Mouse (Mus musculus): ENCODE results near the gene Esd. TPM values are rescaled to one million over a fixed set of nuclear protein-coding genes. Genes with fewer than 3 reads are reported as not detected.

Gene Esd
- polyA plus RNA-seq, 1 experiment from 2014 or later = 290 TPM

DNA sequence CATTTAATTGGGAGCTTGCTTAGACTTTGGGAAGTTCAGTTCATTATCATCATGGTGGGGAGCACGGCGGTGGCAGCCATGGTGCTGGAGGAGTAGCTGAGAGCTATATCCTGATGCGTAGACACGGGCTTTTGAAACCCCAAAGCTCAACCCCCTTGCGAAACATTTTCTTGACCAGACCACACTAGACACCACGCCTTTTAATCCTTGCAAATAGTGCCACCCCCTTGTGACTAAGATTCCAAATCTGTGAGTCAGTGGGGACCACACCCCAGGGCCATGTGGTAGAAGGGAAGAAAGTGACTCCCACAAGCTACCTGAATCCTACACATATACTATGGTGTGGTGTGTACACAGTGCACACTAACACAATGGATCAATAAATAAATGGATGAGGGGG is 4.8 kb downstream of the Esd start:
- no peaks in the 10 kb centered on the region for H3K27me3 ChIP-seq
- H3K4me3 ChIP-seq = no peak overlapping the region
- H3K4me1 ChIP-seq = peaks cover 8% of the 10 kb centered on the region
- no peak overlapping the region for H3K9ac ChIP-seq
- no peaks in the 10 kb centered on the region for H3K9me3 ChIP-seq (replicated peaks)
- ATAC-seq (ENCODE audit: low FRiP score) = no peak
- peaks cover 50% of the 10 kb centered on the region for H3K36me3 ChIP-seq
- H3K27ac ChIP-seq = no peak overlapping the region
- no peak overlapping the region for H3K4me2 ChIP-seq (replicated peaks)
- 97% methylated on average over 6 of the region's 6 CpGs for WGBS

DNA sequence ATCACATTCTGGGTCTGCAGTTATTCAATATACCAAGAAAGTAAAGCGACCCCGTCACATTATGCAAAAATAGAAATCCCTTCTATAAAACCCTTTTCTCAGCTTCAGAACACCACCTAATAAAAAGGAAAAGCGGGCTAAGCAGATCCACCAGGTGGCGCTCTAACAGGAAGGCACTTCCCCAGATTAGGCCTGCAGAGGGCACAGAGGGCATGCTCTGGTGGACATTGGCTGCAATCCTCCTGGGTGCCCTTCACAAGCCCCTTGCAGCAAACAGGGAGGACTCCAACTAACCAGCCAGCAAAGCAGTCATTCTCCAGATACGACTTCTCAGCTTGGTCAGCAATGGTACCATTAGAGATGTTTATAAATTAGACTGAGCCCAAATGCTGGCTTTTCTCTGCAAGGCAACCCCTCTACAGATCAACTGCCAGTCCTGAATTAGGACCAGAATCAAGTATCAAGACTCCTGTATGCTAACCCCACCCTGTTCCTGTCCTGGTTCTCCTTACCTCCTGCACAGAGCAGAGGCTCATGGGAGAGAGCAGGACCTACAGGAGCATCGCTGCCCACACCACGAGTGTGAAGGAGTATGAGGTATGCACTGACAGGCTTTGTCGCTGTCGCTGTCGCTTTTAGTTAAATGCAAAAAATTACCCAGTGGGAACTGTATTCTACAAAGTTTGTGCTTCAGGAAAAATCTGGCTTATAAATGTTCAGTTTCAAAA is 32.3 kb downstream of the Esd start:
- no peak overlapping the region for H3K27ac ChIP-seq
- no peak overlapping the region for H3K9ac ChIP-seq
- H3K4me3 ChIP-seq = no peak overlapping the region
- no peaks in the 10 kb centered on the region for H3K4me1 ChIP-seq
- H3K36me3 ChIP-seq = peaks cover 10% of the 10 kb centered on the region; the same call in 1 of the 2 replicates
- no peak for ATAC-seq (ENCODE audit: low FRiP score)
- H3K9me3 ChIP-seq (replicated peaks) = no peaks in the 10 kb centered on the region
- no peak overlapping the region for H3K4me2 ChIP-seq (replicated peaks)
- H3K27me3 ChIP-seq = no peaks in the 10 kb centered on the region
- 54% methylated on average over 10 of the region's 10 CpGs for WGBS

DNA sequence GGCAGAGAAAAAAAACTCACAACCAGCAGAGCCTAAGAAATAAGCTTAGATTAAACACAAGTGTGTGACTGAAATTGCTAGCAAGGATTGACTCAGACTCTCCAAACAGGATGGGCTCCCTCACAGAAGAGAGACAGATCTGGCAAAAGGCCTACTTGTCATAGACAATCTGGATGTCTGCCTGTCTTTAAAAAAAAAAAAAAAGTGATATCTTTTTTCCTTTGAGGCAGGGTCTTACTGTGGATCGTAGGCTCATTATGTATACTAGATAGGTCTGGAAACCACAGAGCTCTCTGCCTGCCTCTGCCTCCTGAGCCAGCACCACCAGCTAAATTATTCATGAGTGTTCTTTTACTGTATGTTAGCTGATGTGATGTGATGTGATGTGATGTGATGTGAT is 35.8 kb downstream of the Esd start:
- Histone ChIP-seq H3K4me1 (no peaks in the 10 kb centered on the region), H3K4me2 (replicated peaks) (no peak overlapping the region), H3K9ac (no peak overlapping the region), H3K36me3 (peaks cover 23% of the 10 kb centered on the region), H3K4me3 (no peak overlapping the region), H3K27me3 (no peaks in the 10 kb centered on the region), H3K9me3 (replicated peaks) (0 out of 2 replicates have a peak, but pooled peaks cover 5% of the 10 kb centered on the region), H3K27ac (no peak overlapping the region)
- no peak for ATAC-seq (ENCODE audit: low FRiP score)
- 67% methylated on average over 1 of the region's 1 CpGs for WGBS

DNA sequence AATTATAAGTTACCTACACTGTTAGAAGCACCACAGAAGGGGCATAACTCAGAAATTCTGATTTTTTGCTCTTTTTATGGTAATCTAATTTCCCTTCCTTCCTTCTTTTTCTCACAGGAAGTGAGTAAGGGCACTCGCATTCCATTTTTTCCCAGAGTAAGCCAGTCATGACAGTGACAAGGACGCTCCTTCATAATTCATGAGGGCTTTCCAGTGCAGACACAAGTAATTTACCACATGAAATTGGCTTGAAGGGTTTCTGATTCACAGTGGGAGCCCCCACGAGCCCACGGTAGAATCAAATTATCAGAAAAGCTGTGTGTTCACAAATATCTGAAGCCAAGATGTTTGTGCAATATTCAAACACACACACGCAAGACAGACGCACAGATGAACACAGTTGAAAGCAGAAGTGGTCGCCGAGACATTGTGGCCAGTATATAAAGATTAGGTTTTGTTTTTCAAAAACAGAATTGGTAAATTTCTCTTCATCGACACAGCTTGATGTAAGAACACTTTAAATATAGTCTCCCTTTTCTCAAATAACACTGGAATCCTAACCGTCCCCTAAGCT is 42.0 kb downstream of the Esd start:
- 73% methylated on average over 10 of the region's 10 CpGs for WGBS
- H3K9ac ChIP-seq = no peak overlapping the region
- no peak overlapping the region for H3K4me3 ChIP-seq
- peaks cover 15% of the 10 kb centered on the region for H3K36me3 ChIP-seq
- no peaks in the 10 kb centered on the region for H3K4me1 ChIP-seq
- no peaks in the 10 kb centered on the region for H3K27me3 ChIP-seq
- no peak for ATAC-seq (ENCODE audit: low FRiP score)
- H3K4me2 ChIP-seq (replicated peaks) = no peak overlapping the region
- 0 out of 2 replicates have a peak overlapping the region, but pooled peaks have one; percentile 13 for H3K27ac ChIP-seq
- H3K9me3 ChIP-seq (replicated peaks) = 0 out of 2 replicates have a peak, but pooled peaks cover 5% of the 10 kb centered on the region

DNA sequence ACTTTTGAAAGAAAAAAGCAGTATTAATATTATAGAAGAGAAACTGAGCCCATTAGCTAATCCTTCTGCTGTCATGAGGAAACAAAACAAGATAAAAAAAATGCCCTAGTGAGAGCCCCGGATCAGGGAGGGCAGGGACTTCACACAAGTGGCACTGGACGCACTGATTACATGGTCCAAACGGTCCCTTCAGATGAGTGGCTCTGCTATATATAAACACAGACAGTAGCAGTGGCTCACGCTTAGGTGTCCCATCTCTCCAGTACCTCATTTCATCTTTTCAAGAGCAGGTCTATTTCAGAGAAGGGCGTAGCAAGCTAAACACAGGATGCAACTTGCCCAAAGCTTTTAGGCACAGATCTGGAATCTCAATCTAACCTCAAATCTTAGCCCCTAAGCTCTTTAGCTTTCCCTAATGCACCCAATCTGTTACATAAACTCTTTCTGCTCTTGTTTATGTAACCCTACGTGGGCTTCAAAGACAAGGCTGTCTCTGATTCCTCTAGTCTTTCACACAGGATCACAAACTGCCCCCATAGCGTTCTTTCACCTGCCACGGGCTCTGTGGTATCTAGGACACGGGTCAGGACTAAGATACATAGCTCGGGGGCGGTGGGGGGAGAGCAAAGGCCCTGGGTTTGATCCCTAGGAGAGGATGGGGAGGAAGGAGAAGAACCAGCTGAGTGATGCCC is 52.3 kb downstream of the Esd start:
- ATAC-seq (ENCODE audit: low FRiP score) = no peak
- H3K4me1 ChIP-seq = 0 out of 2 replicates have a peak, but pooled peaks cover under 1% of the 10 kb centered on the region
- H3K36me3 ChIP-seq = peaks cover 24% of the 10 kb centered on the region
- no peak overlapping the region for H3K4me2 ChIP-seq (replicated peaks)
- H3K4me3 ChIP-seq = no peak overlapping the region
- no peak overlapping the region for H3K9ac ChIP-seq
- H3K9me3 ChIP-seq (replicated peaks) = no peaks in the 10 kb centered on the region
- WGBS = 87% methylated on average over 11 of the region's 11 CpGs
- H3K27ac ChIP-seq = no peak overlapping the region
- no peaks in the 10 kb centered on the region for H3K27me3 ChIP-seq

DNA sequence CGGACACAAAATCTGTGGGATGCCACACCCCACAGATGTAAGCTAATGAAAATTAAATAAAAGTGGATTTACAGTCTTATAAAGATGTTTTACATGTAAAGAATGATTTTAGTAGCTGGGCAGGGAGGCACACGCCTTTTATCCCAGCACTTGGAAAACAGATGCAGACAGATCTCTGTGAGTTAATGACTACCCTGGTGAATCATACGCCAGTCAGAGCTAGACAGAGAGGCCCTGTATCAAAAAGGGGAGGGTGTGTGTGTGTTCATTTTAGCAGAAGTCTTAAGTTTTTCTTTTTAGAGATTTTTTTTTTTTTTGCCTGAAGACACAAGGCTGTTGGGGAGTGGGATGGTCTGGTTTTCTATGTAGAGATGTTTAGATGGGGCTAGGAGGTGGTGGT is 55.6 kb downstream of the Esd start:
- Histone ChIP-seq H3K9ac (no peak overlapping the region), H3K27me3 (no peaks in the 10 kb centered on the region), H3K36me3 (peaks cover 24% of the 10 kb centered on the region), H3K4me1 (peaks cover 13% of the 10 kb centered on the region), H3K9me3 (replicated peaks) (no peaks in the 10 kb centered on the region), H3K4me2 (replicated peaks) (no peak overlapping the region), H3K4me3 (no peak overlapping the region), H3K27ac (no peak overlapping the region)
- 85% methylated on average over 3 of the region's 3 CpGs for WGBS
- ATAC-seq (ENCODE audit: low FRiP score) = no peak

DNA sequence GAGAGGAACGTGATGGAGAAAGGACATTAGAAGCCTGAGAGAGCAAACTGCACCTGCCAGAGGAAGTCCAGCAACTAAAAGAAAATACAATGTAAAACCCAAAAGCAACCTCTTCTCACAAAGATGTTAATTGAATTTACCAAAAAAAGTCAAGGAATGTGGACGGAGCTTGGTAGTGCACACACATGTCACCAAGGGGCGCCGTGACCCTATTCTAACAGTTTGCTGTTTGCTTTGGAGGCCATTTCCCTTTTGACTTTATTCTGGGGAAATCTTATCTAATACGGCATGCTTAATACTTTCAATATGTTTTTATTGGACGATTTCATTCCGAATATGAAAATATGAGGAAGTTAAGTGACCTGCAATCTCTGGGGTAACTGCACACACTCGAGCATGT is 56.7 kb downstream of the Esd start:
- peaks cover 13% of the 10 kb centered on the region for H3K4me1 ChIP-seq
- no peak for ATAC-seq (ENCODE audit: low FRiP score)
- H3K27ac ChIP-seq = no peak overlapping the region
- no peak overlapping the region for H3K9ac ChIP-seq
- no peak overlapping the region for H3K4me3 ChIP-seq
- peaks cover 17% of the 10 kb centered on the region for H3K36me3 ChIP-seq
- WGBS = 83% methylated on average over 8 of the region's 8 CpGs
- H3K27me3 ChIP-seq = no peaks in the 10 kb centered on the region
- H3K9me3 ChIP-seq (replicated peaks) = no peaks in the 10 kb centered on the region
- H3K4me2 ChIP-seq (replicated peaks) = no peak overlapping the region

DNA sequence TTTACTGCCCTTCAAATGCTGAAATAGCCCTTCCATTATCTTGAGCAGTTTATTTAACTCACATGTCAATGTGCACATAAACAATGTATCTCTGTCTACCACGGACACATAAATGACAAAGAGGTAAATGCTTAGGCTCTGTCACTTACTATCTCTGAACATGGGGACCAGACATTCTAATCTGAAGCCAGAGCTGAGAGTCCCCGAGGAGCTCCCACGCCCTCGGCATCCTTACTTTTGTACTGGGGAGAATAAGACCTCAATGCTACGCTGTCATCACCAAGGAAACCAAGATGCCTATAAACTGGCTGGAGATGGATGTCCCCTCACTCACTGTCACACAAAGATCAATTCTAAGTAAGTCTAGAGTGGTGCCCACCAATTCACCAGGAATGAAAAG is 58.4 kb downstream of the Esd start:
- H3K4me3 ChIP-seq = no peak overlapping the region
- H3K4me1 ChIP-seq = peaks cover 13% of the 10 kb centered on the region
- H3K4me2 ChIP-seq (replicated peaks) = no peak overlapping the region
- peaks cover 3% of the 10 kb centered on the region for H3K36me3 ChIP-seq
- no peak overlapping the region for H3K9ac ChIP-seq
- peak; percentile 43; the same call in 1 of the 2 replicates for ATAC-seq (ENCODE audit: low FRiP score)
- no peaks in the 10 kb centered on the region for H3K27me3 ChIP-seq
- 46% methylated on average over 5 of the region's 5 CpGs for WGBS
- H3K9me3 ChIP-seq (replicated peaks) = no peaks in the 10 kb centered on the region
- H3K27ac ChIP-seq = no peak overlapping the region

DNA sequence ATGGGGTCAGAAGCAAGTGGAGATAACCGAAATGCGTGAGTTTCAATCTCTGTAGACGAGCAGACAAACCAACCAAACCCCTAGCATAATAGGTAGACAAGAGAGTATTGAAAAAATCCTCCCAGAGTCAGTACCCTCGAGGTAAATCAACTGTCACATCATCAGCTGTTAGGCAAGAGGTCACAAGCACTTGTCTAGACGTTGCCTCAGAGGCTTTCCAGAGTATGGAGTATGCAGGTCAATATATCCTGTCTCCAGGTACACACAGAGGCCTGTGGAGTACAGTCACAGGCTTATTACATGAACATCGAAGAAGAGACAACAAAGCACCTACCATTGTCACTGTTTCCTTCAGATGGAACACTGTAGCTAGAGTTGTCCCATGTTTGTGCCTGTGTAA is 60.7 kb downstream of the Esd start:
- Histone ChIP-seq H3K27me3 (no peaks in the 10 kb centered on the region), H3K27ac (no peak overlapping the region), H3K36me3 (no peaks in the 10 kb centered on the region), H3K9ac (no peak overlapping the region), H3K4me2 (replicated peaks) (no peak overlapping the region), H3K9me3 (replicated peaks) (no peaks in the 10 kb centered on the region), H3K4me3 (no peak overlapping the region), H3K4me1 (peaks cover 19% of the 10 kb centered on the region)
- ATAC-seq (ENCODE audit: low FRiP score) = no peak
- WGBS = 77% methylated on average over 6 of the region's 6 CpGs

DNA sequence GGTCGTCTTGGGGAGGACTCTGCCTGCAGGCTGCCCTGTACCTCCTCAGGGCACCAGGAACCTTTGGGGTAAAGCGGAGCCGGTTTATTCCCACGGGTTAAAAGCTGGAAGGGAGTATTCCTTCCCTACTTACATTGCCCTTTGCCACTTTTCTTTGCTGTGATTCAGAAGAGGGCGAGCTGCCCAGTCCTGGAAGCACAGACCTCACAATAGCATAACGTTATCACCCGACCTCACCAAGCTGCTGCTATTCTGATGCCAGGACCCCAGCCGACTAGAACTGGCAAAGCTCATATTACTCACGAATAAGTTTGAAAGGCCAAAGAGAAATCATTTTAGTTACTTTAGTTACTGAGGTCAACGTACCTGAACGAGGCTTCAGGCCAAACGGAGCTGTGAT is 62.8 kb downstream of the Esd start:
- no peaks in the 10 kb centered on the region for H3K9me3 ChIP-seq (replicated peaks)
- 67% methylated on average over 12 of the region's 12 CpGs for WGBS
- H3K4me2 ChIP-seq (replicated peaks) = no peak overlapping the region
- no peaks in the 10 kb centered on the region for H3K36me3 ChIP-seq
- H3K4me1 ChIP-seq = peaks cover 22% of the 10 kb centered on the region
- no peak overlapping the region for H3K9ac ChIP-seq
- H3K27me3 ChIP-seq = no peaks in the 10 kb centered on the region
- ATAC-seq (ENCODE audit: low FRiP score) = no peak
- H3K27ac ChIP-seq = no peak overlapping the region
- H3K4me3 ChIP-seq = no peak overlapping the region

DNA sequence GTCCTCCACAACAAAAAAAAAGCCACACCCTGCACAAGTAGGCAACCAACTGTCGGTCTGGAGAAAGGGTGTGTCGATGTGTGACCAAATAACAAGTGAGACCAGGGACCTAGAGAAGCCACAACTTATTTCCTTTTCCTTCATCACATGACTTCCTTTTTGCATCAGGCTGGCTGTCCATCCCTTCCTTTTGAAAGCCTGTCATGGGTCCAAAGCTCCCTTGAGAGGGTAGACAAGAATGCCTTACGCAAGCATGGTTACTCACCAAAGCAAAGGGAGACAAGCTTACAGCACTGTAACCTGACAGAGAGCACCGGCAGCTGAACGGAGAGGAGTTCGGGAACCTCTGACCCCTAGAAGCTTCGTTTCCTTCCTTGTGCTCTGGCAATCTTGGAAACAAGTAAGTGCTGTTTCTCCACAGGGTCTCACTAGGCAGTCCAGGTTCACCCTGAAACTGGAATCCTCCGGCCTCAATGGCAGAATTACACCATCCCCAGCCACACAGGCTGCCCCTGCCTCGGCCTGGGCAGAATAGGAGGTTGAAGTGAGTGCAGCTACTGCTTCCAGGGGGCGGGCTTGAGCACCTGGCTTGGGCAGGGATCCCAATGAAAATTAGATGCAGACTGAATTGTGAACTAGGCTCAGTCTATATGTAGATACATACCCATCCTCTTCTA is 65.4 kb downstream of the Esd start:
- no peak overlapping the region for H3K9ac ChIP-seq
- peak overlapping the region; percentile 87 for H3K27ac ChIP-seq
- 70% methylated on average over 10 of the region's 10 CpGs for WGBS
- no peaks in the 10 kb centered on the region for H3K27me3 ChIP-seq
- peaks cover 10% of the 10 kb centered on the region; the same call in 1 of the 2 replicates for H3K36me3 ChIP-seq
- peaks cover 12% of the 10 kb centered on the region for H3K4me1 ChIP-seq
- H3K9me3 ChIP-seq (replicated peaks) = peaks cover 14% of the 10 kb centered on the region; the same call in 1 of the 2 replicates
- H3K4me2 ChIP-seq (replicated peaks) = peak overlapping the region; percentile 21; the same call in 1 of the 2 replicates
- peak; percentile 77 for ATAC-seq (ENCODE audit: low FRiP score)
- no peak overlapping the region for H3K4me3 ChIP-seq
